Mouse (Mus musculus): ENCODE data around the gene Smpd3. TPM values are rescaled to one million over a fixed set of nuclear protein-coding genes. Genes with fewer than 3 reads are reported as not detected.

Gene Smpd3
- polyA plus RNA-seq, 1 experiment from 2014 or later, result 1.7 TPM

DNA sequence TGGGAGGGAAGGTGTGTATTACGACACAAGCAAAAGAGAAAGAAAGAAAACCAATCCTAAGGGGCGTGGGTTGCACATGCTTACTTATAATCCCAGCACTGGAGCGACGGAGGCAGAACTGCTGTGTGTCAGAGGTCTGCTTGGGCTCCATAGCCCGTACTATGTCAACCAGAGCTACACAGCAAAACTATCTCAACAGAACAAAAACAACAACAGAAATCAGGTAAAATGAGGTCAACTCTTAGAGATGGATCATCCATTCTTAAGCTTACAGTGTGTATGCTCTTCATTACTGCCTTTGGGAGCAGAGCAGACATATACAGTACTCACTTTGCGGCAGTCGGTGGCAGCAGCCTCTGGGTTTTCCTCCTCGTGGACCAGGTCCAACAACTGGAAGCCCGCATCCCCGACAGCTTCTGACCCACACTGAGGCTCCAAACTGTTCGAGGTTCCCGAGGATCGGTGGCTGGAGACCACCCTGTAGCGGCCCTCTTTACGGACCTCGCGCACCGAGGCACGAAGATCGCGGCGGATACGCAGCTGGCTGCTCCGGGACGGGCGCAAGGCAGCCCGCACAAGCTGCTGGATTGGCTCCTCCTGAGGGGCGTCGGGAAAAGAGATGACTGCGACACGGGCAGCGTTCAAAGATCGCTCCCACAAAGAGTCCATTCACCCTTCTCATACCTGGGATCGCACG lies 127.6 kb downstream of the Smpd3 start:
- H3K9ac ChIP-seq, result peak overlapping the region; percentile 88
- H3K27me3 ChIP-seq, result no peaks in the 10 kb centered on the region
- no peaks in the 10 kb centered on the region for H3K9me3 ChIP-seq (replicated peaks)
- peak overlapping the region; percentile 97 for H3K27ac ChIP-seq
- H3K36me3 ChIP-seq, result peaks cover 59% of the 10 kb centered on the region
- H3K4me3 ChIP-seq (replicated peaks), result peak overlapping the region; percentile 87
- peaks cover 14% of the 10 kb centered on the region for H3K4me1 ChIP-seq
- H3K4me2 ChIP-seq, result peak overlapping the region; percentile 61
- under 1% methylated on average over 35 of the region's 35 CpGs for WGBS
- ATAC-seq (replicated peaks; ENCODE audit: low FRiP score), result peak; percentile 75

Other genes with a start within 250 kb of the Smpd3 start
- 14.9 and 15.8 TPM in 2 replicates for gene Esrp2, start 201.0 kb downstream of the Smpd3 start, polyA plus RNA-seq (2015; fragmentation: Nextera tagmentation; extraction: Ambion mirVana)
- 12.4 and 13.9 TPM in 2 replicates for gene Pla2g15, start 187.6 kb downstream of the Smpd3 start, polyA plus RNA-seq (2015; fragmentation: Nextera tagmentation; extraction: Ambion mirVana)
- 52.7 and 57.3 TPM in 2 replicates for gene Slc7a6, start 169.1 kb downstream of the Smpd3 start, polyA plus RNA-seq (2015; fragmentation: Nextera tagmentation; extraction: Ambion mirVana)
- gene Slc7a6os, start 127.1 kb downstream of the Smpd3 start, polyA plus RNA-seq (2015; fragmentation: Nextera tagmentation; extraction: Ambion mirVana), result 36.3 and 37.2 TPM in 2 replicates
- gene Prmt7, start 127.1 kb downstream of the Smpd3 start, polyA plus RNA-seq (2015; fragmentation: Nextera tagmentation; extraction: Ambion mirVana), result 50.7 and 51.8 TPM in 2 replicates
- gene Zfp90, start 77.3 kb upstream of the Smpd3 start, polyA plus RNA-seq (2015; fragmentation: Nextera tagmentation; extraction: Ambion mirVana), result 16.9 and 20.8 TPM in 2 replicates
- gene 6030452D12Rik, start 162.5 kb upstream of the Smpd3 start, polyA plus RNA-seq (2015; fragmentation: Nextera tagmentation; extraction: Ambion mirVana), result not detected in 2 replicates
- gene Cdh3, start 172.9 kb upstream of the Smpd3 start, polyA plus RNA-seq (2015; fragmentation: Nextera tagmentation; extraction: Ambion mirVana), result 29.7 and 33.5 TPM in 2 replicates
- 9.9 and 11.7 TPM in 2 replicates for gene Gm10073, start 235.5 kb upstream of the Smpd3 start, polyA plus RNA-seq (2015; fragmentation: Nextera tagmentation; extraction: Ambion mirVana)